In the genomic region with DNA sequence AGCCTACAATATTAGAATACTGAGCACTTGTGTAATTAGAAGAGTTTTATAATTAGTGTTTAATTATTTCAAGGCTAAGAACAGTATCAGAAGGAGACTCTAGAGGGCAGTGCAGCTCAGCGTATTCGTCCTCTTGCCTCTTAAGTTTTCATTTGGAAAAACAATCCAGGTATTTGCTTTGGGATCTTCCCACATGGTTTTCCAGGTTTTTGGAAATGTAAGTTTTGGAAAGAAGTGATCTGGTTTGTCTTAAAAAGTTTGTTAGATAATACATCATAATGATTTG, we compare ENCODE assay signal across 8 mouse cellular contexts.
DNase-seq lines count a peak whose midpoint lies in the region; ATAC-seq lines count a peak whose summit lies in the region.

No protein-coding gene starts in this region.

- ATAC-seq in intestine, embryonic 14.5 days (replicated peaks; ENCODE audit: low FRiP score, low TSS enrichment, low read depth): no peak
- no peak for ATAC-seq in intestine, embryonic 15.5 days

- no peaks in the 10 kb centered on the region for H3K9me3 ChIP-seq in intestine, embryonic 14.5 days (ENCODE audit: control insufficient read depth, low read length)
- H3K9me3 ChIP-seq in intestine, embryonic 15.5 days: no peaks in the 10 kb centered on the region

- peak; percentile 51 for DNase-seq in intestine, embryonic 14.5 days (ENCODE audit: low spot score)
- peak; percentile 14 for DNase-seq in thymus, postnatal 14 days
- no peak for DNase-seq in thymus, adult 18-20 months
- peak; percentile 45 for DNase-seq in embryo, embryonic 9.5 days (ENCODE audit: extremely low spot score)
- DNase-seq in urinary bladder, adult 18-20 months (ENCODE audit: low spot score in 2 of 2): no peak
- DNase-seq in urinary bladder, postnatal 25 days (ENCODE audit: low spot score): no peak
- DNase-seq in thymus, postnatal 36 days: no peak

- no peak overlapping the region for H3K4me2 ChIP-seq in intestine, embryonic 14.5 days (ENCODE audit: low read length)
- no peak overlapping the region for H3K4me2 ChIP-seq in intestine, embryonic 15.5 days (replicated peaks)

- no peak overlapping the region for H3K27ac ChIP-seq in intestine, embryonic 14.5 days (ENCODE audit: low read depth)
- no peak overlapping the region for H3K27ac ChIP-seq in intestine, embryonic 15.5 days

- no peaks in the 10 kb centered on the region for H3K27me3 ChIP-seq in intestine, embryonic 14.5 days (replicated peaks; ENCODE audit: control insufficient read depth, insufficient read depth, low read length)
- no peaks in the 10 kb centered on the region for H3K27me3 ChIP-seq in intestine, embryonic 15.5 days (replicated peaks)

- peaks cover 28% of the 10 kb centered on the region for H3K4me1 ChIP-seq in intestine, embryonic 14.5 days (replicated peaks; ENCODE audit: control insufficient read depth, insufficient read depth, low read length)
- H3K4me1 ChIP-seq in intestine, embryonic 15.5 days (replicated peaks): peaks cover 12% of the 10 kb centered on the region; the same call in 1 of the 2 replicates

- no peaks in the 10 kb centered on the region for H3K36me3 ChIP-seq in intestine, embryonic 14.5 days (ENCODE audit: control insufficient read depth, insufficient read depth, low read length)
- no peaks in the 10 kb centered on the region for H3K36me3 ChIP-seq in intestine, embryonic 15.5 days

- WGBS in intestine, embryonic 14.5 days: 21% methylated on average over 2 of the region's 2 CpGs
- 21% methylated on average over 2 of the region's 2 CpGs for WGBS in intestine, embryonic 15.5 days

- no peak overlapping the region for H3K4me3 ChIP-seq in intestine, embryonic 14.5 days (ENCODE audit: low read depth, low read length)
- H3K4me3 ChIP-seq in intestine, embryonic 15.5 days (replicated peaks): no peak overlapping the region

- no peak overlapping the region for H3K9ac ChIP-seq in intestine, embryonic 14.5 days (ENCODE audit: low read length)
- no peak overlapping the region for H3K9ac ChIP-seq in intestine, embryonic 15.5 days

Comparison
In these comparisons a context has a peak if more than half of its experiments do, and no peak if none do; other contexts are left out.
1. DNase-seq: peak in intestine, embryonic 14.5 days (single experiment), thymus, postnatal 14 days (single experiment) and embryo, embryonic 9.5 days (single experiment); none in thymus, adult 18-20 months (0 of 2), urinary bladder, adult 18-20 months (0 of 2), urinary bladder, postnatal 25 days (single experiment) and thymus, postnatal 36 days (0 of 2).